Mouse (Mus musculus) liver, embryonic 14.5 days (tissue): ENCODE data around the gene Adgrl2. TPM values are rescaled to one million over a fixed set of nuclear protein-coding genes. Genes with fewer than 3 reads are reported as not detected.

Source experiments
- ATAC-seq: fragments of 200-750 bp; cut with Nextera tagmentation; 2 replicates; pipeline ENCODE4 v1.8.0; 2017; ENCODE audit warnings: moderate number of reproducible peaks, mild to moderate bottlenecking, moderate library complexity; ENCODE audit not compliant: insufficient read depth
- DNase-seq, 3 experiments: peaks; one replicate each; pipeline ENCODE4 v3.0.0-alpha.2; 2012 to 2013; ENCODE audit warnings: low read depth in 3 of 3, low spot score in 3 of 3
- H3K27ac ChIP-seq: fragments of 300-500 bp; sonication (generic); 2 replicates; pipeline ENCODE4 v1.5.1; 2014; ENCODE audit warnings: moderate library complexity, mild to moderate bottlenecking, control low read depth, inconsistent platforms
- H3K27me3 ChIP-seq: fragments of 300-500 bp; sonication (generic); 2 replicates; pipeline ENCODE4 v1.6.1; 2014; ENCODE audit warnings: mild to moderate bottlenecking, low read length, moderate library complexity; ENCODE audit not compliant: control insufficient read depth, insufficient read depth
- H3K36me3 ChIP-seq: fragments of 300-500 bp; sonication (generic); replicated peaks from 2 replicates; pipeline ENCODE4 v1.6.1; 2014; ENCODE audit warnings: low read depth; ENCODE audit not compliant: control insufficient read depth, insufficient read depth
- H3K4me1 ChIP-seq, 2 experiments: fragments of 200-500 bp in 1 of 2; fragments of 300-500 bp in 1 of 2; sonication (generic) in 1 of 2; replicated peaks; 2 replicates each; pipeline ENCODE4 v1.6.1; 2012 to 2014; ENCODE audit warnings: antibody characterized with exemption in 1 of 2, inconsistent platforms in 1 of 2, low read length in 1 of 2; ENCODE audit not compliant: control insufficient read depth in 2 of 2, insufficient read depth in 2 of 2
- H3K4me2 ChIP-seq: fragments of 300-500 bp; sonication (generic); 2 replicates; pipeline ENCODE4 v1.6.1; 2014; ENCODE audit warnings: low read depth, mild to moderate bottlenecking, control low read depth, moderate library complexity
- H3K4me3 ChIP-seq, 2 experiments: fragments of 200-500 bp in 1 of 2; fragments of 300-500 bp in 1 of 2; sonication (generic) in 1 of 2; 2 replicates each; pipeline ENCODE4 v1.5.1; 2012 to 2014; ENCODE audit warnings: low read depth in 2 of 2, low read length in 2 of 2, mild to moderate bottlenecking in 2 of 2, control low read depth in 1 of 2, inconsistent platforms in 1 of 2, moderate library complexity in 1 of 2; ENCODE audit not compliant: insufficient read depth in 1 of 2
- H3K9ac ChIP-seq: fragments of 300-500 bp; sonication (generic); replicated peaks from 2 replicates; pipeline ENCODE4 v1.6.1; 2014; ENCODE audit warnings: mild to moderate bottlenecking, control low read depth, moderate library complexity
- H3K9me3 ChIP-seq: fragments of 300-500 bp; sonication (generic); 2 replicates; pipeline ENCODE4 v1.6.1; 2016; ENCODE audit warnings: low read length, mixed read lengths; ENCODE audit not compliant: control insufficient read depth
- CTCF ChIP-seq: IDR thresholded peaks from 2 replicates; pipeline ENCODE4 v1.5.1; 2016; ENCODE audit warnings: antibody characterized with exemption, low read depth, control low read depth
- EP300 ChIP-seq: IDR thresholded peaks from 2 replicates; pipeline ENCODE4 v1.6.1; 2016; ENCODE audit warnings: antibody characterized with exemption, low read depth
- WGBS: fragments of 180-500 bp; shearing (Covaris S2); extraction: QIAGEN DNeasy Blood & Tissue Kit; methylation state at CpG from one replicate; pipeline ENCODE4 v1.1.7; 2014; ENCODE audit not compliant: insufficient replicate concordance; 5-methylcytosine and 5-hydroxymethylcytosine counted together
- polyA plus RNA-seq, 2 experiments: library from polyadenylated mRNA; depleted of rRNA in 1 of 2; stranded (reverse) in 1 of 2; unstranded in 1 of 2; fragments of >200 nt; fragmentation: Nextera tagmentation in 1 of 2; extraction: Ambion mirVana in 1 of 2; gene quantifications; 2 replicates each; pipeline versions ENCODE4 v1.2.1 to v1.2.3; 2012 to 2014

The Adgrl2 gene
- polyA plus RNA-seq, 2 experiments = 3.2 to 3.8 TPM

DNA sequence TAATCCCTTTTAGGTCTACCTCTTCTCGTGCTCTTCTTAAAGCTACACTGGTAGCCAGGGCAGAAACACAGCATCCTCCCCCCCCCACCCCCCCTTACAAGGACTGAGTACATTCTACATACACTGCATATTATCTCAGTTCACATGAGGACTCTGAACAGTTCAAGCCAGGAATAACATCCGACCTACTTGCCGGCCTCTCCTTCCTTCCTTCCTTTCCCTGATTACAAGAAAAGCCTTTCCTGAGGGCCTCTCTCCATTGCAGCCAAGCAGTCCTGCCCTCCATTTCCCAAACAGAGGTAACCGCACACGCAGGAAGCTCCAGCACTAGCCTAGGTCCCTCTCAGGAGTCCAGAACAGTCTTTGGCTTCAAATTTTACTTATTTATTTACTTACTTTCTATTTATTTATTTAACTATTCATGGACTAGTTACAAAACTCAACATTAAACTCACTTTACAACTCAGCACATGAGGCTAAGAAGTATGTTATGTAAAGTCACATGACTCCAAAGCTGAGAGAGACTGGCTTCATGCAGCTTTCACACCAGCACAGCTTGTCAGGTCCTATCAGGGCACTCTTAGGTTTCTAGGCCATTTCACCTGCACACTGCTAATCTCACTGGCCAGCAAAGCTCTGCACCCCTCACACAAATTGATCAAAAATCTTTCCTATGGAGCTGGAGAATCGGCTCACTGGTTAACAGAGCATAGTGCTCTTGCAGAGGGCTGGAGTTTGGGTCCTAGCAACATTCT is 83.2 kb downstream of the Adgrl2 start:
- Histone ChIP-seq H3K27ac (no peak overlapping the region), H3K4me1 (peaks cover 0 to 9% of the 10 kb centered on the region in 2 experiments; a peak in 2 of 4 replicates), H3K27me3 (no peaks in the 10 kb centered on the region), H3K9ac (no peak overlapping the region), H3K4me2 (no peak overlapping the region), H3K9me3 (no peaks in the 10 kb centered on the region), H3K4me3 (no peak overlapping the region), H3K36me3 (no peaks in the 10 kb centered on the region)
- 0 out of 2 replicates have a peak, but pooled peaks have one; percentile 31 for ATAC-seq
- TF ChIP-seq CTCF (no peak), EP300 (no peak)
- 30% methylated on average over 6 of the region's 6 CpGs for WGBS
- DNase-seq = no peak

DNA sequence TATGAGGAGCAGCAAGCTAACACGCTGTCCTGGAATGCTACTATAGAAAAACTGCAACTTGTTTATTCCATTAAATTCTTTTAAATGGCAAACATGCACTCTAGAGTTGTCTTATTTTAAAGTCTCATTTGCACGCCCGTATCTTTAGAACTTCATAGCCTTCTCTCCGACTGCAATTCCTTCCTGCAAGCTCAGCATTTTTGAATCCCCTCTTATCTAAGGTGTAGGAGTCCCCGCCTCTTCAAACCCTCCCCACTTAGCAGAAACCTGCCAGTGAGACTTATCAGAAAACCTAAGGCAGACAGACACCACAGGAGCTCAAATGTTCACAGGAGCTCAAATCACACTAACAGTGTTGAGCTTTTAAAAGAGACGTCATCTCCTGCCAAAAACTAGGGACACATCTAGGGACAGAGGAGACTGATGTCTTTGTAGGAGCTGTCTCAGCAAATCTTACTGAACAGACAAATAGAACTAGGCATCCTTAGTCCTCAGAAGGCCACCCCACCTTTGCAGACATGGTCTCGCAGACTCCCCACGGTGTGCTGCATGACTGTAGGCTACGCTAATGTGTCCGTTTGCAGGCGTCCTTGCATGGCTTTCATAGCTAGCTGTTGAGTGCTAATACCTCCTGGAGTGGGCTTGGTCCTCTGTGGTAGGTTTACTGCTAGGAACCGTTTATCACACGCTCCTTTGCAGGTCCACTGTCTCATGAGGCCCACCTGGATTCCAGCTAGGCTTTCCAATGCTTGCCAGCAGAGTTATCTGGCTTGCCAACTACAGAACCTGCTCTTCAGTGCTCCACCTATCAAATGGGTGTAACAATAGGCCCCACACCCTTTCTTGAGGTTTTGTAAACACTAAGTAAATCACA is 84.2 kb downstream of the Adgrl2 start:
- TF ChIP-seq CTCF (no peak), EP300 (no peak)
- Histone ChIP-seq H3K9ac (no peak overlapping the region), H3K27ac (no peak overlapping the region), H3K27me3 (no peaks in the 10 kb centered on the region), H3K4me3 (no peak overlapping the region), H3K36me3 (no peaks in the 10 kb centered on the region), H3K4me2 (no peak overlapping the region), H3K9me3 (no peaks in the 10 kb centered on the region), H3K4me1 (peaks cover 0 to 9% of the 10 kb centered on the region in 2 experiments; a peak in 2 of 4 replicates)
- DNase-seq = no peak
- WGBS = 57% methylated on average over 13 of the region's 13 CpGs
- ATAC-seq = no peak

DNA sequence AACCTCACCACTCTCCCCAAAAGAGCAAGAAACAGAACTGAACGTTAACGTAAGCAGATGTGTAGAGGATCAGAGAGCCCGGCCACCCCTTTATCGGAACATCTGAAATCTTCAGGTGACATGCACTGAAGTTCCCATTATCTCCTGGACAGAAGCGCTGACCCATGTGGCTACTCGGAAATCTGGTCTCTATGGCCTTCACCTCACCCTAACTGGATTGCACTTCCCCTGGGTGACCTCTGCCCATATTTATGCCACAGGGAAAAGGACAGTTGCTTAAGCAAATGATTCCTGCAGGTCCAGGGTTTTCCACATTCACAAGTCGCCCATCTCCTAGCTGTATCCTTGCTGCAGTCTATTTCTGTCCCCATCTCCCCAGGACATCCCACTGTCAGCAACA is 84.9 kb downstream of the Adgrl2 start:
- WGBS = 70% methylated on average over 7 of the region's 7 CpGs
- no peaks in the 10 kb centered on the region for H3K27me3 ChIP-seq
- no peak for ATAC-seq
- no peak overlapping the region for H3K9ac ChIP-seq
- no peak overlapping the region for H3K27ac ChIP-seq
- H3K4me2 ChIP-seq = no peak overlapping the region
- H3K4me3 ChIP-seq = no peak overlapping the region
- DNase-seq = no peak
- TF ChIP-seq CTCF (no peak), EP300 (no peak)
- H3K9me3 ChIP-seq = no peaks in the 10 kb centered on the region
- no peaks in the 10 kb centered on the region for H3K36me3 ChIP-seq
- peaks cover 0 to 9% of the 10 kb centered on the region in 2 experiments; a peak in 2 of 4 replicates for H3K4me1 ChIP-seq

DNA sequence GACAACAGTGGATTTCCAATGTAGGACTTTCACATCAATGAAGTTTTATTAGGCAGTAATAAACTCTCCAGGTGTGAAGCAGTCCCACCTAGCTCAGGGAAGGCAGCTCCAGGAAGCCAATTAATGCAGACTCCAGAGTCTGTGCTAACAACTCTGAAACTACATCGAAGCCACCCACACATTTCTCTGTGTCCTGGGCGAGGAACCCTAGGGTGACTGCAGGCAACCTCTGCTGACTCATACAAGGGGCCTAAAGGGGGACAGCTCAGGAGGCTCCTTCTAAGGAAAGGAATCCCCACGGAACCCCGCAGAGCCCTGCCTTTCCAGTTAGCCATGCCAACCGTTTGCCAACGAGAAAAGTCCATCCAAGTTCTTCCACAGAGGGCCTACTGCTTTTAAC is 90.5 kb downstream of the Adgrl2 start:
- Histone ChIP-seq H3K4me1 (peaks cover 0 to 1% of the 10 kb centered on the region in 2 experiments; a peak in 1 of 4 replicates), H3K9me3 (no peaks in the 10 kb centered on the region), H3K27me3 (no peaks in the 10 kb centered on the region), H3K4me3 (no peak overlapping the region), H3K4me2 (no peak overlapping the region), H3K9ac (no peak overlapping the region), H3K36me3 (no peaks in the 10 kb centered on the region), H3K27ac (no peak overlapping the region)
- ATAC-seq = no peak
- no peak for TF ChIP-seq EP300
- no peak for TF ChIP-seq CTCF
- 53% methylated on average over 6 of the region's 6 CpGs for WGBS
- no peak for DNase-seq

DNA sequence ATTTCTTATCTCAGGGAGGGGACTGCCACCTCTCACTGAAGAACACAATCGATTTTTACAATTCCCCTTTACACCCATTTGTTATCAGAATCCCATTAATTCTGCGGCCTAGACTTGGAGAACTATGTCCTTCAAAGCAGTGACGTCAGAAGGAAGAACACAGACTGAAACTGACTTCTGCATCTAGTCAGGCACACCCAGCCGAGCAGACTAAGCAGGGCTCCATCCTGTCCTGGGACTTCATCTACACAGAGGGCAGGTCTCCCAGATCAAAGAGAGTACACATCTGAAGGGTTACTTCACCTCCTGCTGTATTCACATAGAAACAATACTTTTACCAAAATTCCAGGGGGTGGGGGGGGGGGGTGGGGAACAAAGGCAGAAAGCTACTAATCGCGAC is 90.9 kb downstream of the Adgrl2 start:
- no peak overlapping the region for H3K4me2 ChIP-seq
- no peak overlapping the region for H3K4me3 ChIP-seq
- TF ChIP-seq CTCF (no peak), EP300 (no peak)
- no peak for ATAC-seq
- H3K36me3 ChIP-seq = no peaks in the 10 kb centered on the region
- H3K27me3 ChIP-seq = no peaks in the 10 kb centered on the region
- H3K4me1 ChIP-seq = peaks cover 0 to 1% of the 10 kb centered on the region in 2 experiments; a peak in 1 of 4 replicates
- H3K27ac ChIP-seq = no peak overlapping the region
- H3K9me3 ChIP-seq = no peaks in the 10 kb centered on the region
- no peak overlapping the region for H3K9ac ChIP-seq
- DNase-seq = no peak
- 43% methylated on average over 6 of the region's 6 CpGs for WGBS
